Mouse (Mus musculus) ES-E14 (cell line): ENCODE measurements around the gene Plcxd2.

Experiments used
- CHD2 ChIP-seq: IDR thresholded peaks from 2 replicates; pipeline ENCODE4 v1.6.1; 2014; ENCODE audit warnings: mild to moderate bottlenecking, low read depth, low read length, inconsistent platforms
- HCFC1 ChIP-seq: IDR thresholded peaks from 2 replicates; pipeline ENCODE4 v1.6.1; 2012; ENCODE audit warnings: low read length, inconsistent platforms, borderline replicate concordance; ENCODE audit not compliant: insufficient read depth
- MAFK ChIP-seq: IDR thresholded peaks from 2 replicates; pipeline ENCODE4 v1.6.1; 2014; ENCODE audit warnings: mild to moderate bottlenecking, low read depth, low read length, inconsistent platforms; ENCODE audit not compliant: insufficient read depth
- ZC3H11A ChIP-seq: IDR thresholded peaks from 2 replicates; pipeline ENCODE4 v1.6.1; 2012; ENCODE audit warnings: low read depth, mild to moderate bottlenecking, inconsistent platforms, low read length, borderline replicate concordance
- ZNF384 ChIP-seq: IDR thresholded peaks from 2 replicates; pipeline ENCODE4 v1.6.1; 2012; ENCODE audit warnings: low read depth, low read length, inconsistent platforms

- TF ChIP-seq ZC3H11A (no peak), MAFK (no peak), HCFC1 (no peak), ZNF384 (no peak), CHD2 (no peak)
Observed at GRCm38 (mm10) chr16:45956390-45956950, 53.5 kb downstream of the Plcxd2 start.
